Mouse (Mus musculus) fibroblast of lung, adult 2 months (primary cell): ENCODE measurements around the gene Traf7.

Experiments used
- DNase-seq: peaks from one replicate; pipeline ENCODE4 v3.0.0-alpha.2; 2011; ENCODE audit warnings: low read depth

Traf7 gene

DNA sequence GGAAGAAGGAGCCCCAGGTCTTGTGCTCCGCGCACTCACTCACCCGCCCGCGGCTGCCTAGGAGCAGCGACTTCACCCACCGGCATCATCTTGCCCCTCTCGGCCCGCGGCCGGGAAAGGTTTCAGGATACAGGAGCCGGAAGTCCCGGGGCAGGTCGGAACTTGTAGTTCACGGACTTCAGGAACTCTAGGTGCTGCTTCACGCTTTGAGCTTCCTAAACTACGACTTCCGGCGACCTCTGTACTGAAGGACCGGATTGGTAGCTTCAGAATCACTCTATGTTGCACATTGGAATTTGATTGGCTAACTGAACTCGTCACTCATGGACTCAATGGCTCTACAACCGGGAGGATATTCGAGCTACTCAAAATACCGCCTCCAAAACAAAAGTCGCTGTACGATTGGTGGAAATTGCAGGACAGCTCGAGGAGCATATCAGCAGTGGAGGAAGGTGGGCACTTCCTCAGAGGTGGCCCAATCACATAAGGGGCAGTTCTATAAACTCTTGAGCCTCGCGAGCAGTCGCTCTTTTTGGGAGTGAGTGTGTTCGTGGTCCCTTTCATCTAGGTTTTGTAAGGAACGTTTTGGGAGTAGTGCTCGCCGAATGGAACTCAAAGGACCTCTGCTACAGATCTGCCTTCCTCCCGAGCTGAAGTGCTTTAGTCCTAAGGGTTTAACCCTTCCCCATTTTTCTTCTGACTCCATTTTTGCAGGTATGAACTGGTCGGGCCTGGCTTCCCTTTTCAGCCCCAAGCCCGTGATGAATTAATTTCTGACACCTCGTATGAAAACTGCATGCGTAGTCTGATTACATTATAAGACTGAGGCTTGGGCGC is at the start of gene Traf7:
Gene Traf7 (minus strand): TSS at position 216 of the 837 bp plus-strand sequence.
- peak; percentile 100 for DNase-seq

DNA sequence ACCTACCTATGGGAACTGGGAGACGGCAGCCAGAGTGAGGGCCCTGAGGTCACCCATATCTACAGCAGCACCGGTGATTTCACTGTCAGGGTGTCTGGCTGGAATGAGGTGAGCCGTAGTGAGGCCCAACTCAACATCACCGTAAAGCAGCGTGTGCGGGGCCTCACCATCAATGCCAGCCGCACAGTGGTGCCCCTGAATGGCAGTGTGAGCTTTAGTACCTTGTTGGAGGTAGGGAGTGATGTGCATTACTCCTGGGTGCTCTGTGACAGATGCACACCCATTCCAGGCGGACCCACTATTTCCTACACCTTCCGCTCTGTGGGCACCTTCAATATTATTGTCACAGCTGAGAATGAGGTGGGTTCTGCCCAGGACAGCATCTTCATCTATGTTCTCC is 46.1 kb upstream of the Traf7 start:
- no peak for DNase-seq

DNA sequence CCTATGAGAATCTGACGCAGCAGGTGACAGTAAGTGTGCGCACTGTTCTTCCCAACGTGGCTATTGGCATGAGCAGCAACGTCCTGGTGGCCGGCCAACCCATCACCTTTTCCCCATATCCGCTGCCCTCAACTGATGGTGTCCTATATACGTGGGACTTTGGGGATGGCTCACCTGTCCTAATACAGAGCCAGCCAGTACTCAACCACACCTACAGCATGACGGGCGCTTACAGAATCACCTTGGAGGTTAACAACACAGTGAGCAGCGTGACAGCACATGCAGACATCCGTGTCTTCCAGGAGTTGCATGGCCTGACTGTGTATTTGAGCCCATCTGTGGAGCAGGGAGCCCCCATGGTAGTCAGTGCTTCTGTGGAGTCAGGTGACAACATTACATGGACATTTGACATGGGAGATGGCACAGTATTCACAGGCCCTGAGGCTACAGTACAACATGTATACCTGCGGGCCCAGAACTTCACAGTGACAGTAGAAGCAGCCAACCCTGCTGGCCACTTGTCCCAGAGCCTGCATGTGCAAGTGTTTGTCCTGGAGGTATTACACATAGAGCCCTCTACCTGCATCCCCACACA is 45.0 kb upstream of the Traf7 start:
- DNase-seq = no peak

DNA sequence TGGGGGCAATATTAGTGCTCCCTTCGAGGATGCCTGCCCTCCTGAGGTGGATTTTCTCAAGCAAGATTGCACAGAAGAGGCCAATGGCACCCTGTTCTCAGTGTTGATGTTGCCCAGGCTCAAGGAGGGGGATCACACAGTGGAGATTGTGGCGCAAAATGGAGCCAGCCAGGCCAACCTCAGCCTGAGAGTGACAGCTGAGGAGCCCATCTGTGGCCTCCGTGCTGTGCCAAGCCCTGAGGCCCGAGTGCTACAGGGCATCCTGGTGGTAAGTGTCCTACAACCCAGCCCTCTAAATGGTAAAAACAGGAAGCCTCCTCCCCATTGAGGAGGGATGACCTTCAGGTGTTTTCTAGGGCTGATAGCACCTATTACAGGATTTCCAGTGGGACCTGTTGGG is 42.1 kb upstream of the Traf7 start:
- DNase-seq = no peak

DNA sequence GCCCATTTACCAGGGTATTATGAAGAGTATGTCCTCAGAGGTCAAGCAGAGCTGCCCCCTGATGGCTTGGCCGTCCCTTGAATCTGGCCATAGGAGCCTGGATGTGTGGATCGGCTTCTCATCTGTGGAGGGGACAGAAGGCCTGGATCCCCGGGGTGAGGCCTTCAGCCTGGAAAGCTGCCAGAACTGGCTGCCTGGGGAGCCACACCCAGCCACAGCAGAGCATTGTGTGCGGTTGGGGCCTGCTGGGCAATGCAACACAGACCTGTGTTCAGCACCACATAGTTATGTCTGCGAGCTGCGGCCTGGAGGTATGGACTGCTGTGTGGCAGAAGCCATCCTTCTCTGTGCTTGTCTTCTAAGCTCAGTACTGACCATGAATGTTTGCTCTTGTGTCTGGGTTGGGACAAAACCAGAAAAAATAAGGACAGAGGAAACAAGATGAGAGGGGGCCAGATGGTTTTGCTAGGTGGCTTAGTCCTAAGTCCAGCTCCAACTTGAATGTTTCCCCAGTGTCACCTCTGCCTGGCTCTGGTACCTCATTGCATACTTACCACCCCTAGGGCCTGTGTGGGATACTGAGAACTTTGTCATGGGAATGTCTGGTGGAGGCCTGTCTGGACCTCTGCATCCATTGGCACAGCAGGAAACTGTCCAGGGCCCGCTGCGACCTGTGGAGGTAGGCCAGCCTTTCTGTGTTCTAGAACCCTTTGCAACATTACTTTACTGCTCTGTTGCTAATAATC is 39.5 kb upstream of the Traf7 start:
- DNase-seq = no peak

DNA sequence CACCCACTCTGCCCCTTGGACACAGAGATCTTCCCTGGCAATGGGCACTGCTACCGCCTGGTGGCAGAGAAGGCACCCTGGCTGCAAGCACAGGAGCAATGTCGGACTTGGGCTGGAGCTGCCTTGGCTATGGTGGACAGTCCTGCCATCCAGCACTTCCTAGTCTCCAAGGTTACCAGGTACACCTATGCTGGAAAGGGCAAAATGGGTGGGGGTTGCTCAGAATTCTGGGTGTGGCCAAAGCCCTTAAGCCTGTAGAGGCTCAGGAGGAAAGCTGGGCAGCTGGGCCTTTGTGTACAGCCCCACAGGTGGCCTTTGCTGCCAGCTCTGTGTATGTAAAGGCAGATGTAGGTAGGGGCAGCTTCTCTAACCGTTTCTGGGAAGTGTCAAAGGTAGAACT is 38.1 kb upstream of the Traf7 start:
- no peak for DNase-seq

DNA sequence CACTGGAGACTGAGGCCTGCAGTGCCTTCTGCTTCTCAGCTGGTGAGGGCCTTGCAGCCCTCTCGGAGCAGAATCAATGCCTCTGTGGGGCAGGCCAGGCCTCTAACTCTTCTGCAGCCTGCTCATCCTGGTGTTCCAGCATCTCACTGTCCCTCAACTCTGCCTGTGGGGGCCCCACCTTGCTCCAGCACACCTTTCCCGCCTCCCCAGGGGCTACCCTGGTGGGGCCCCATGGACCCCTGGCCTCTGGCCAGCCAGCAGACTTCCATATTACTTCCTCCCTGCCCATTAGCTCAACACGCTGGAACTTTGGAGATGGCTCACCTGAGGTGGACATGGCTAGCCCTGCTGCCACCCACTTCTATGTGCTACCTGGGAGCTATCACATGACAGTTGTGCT is 37.4 kb upstream of the Traf7 start:
- DNase-seq = no peak

DNA sequence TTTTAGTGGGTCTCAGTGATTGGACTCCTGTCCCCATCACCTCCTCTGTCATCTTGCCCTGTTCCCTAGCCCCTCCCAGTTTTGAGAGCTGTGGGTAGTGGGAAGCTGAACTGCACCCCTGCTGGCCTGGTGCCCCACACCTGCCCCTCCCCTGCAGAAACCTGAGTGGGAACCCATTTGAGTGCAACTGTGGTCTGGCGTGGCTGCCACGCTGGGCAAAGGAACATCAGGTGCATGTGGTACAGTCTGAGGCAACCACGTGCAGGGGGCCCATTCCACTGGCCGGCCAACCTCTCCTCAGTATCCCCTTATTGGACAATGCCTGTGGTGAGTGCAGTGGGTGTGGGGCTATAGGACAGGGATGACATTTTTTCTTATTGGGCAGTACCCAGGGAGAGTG is 36.7 kb upstream of the Traf7 start:
- DNase-seq = no peak

DNA sequence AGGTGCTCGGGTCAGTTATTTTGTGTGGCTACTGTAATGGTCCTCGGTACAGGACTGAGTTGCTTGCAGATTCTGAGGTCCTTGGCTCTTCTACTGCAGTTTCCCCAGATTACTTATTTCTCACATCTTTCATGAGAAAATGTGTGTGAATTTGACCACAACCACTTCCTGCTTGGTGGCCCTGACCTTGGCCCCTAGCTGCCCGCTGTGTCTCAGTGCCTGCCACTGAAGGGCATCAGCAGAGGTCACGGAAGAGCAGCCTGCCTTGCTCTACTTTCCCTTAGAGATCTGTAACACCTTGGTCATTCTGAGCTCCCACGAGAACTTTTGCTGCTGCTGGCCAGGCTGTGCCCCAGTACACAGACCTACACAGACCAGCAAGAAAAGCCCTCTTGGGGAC is 35.9 kb upstream of the Traf7 start:
- no peak for DNase-seq

DNA sequence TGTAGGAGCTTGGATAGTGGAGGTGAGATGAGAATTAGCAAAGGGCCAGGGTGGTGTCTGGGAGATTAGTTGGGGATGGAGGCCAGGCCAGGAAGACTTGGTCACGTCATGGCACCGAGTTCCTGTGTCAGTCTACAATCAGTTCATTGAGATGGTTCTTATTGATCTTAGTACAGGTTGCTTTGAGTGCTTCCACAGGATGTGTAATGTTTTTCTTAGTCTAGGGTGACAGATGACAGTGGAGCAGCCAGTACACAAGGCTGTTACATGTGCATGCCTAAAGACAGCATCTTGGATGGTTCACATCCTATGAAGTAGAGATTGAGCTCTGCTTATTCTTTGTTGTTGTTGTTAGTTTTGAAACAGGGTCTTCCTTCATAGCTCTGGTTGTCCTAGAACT is 33.9 kb upstream of the Traf7 start:
- no peak for DNase-seq

DNA sequence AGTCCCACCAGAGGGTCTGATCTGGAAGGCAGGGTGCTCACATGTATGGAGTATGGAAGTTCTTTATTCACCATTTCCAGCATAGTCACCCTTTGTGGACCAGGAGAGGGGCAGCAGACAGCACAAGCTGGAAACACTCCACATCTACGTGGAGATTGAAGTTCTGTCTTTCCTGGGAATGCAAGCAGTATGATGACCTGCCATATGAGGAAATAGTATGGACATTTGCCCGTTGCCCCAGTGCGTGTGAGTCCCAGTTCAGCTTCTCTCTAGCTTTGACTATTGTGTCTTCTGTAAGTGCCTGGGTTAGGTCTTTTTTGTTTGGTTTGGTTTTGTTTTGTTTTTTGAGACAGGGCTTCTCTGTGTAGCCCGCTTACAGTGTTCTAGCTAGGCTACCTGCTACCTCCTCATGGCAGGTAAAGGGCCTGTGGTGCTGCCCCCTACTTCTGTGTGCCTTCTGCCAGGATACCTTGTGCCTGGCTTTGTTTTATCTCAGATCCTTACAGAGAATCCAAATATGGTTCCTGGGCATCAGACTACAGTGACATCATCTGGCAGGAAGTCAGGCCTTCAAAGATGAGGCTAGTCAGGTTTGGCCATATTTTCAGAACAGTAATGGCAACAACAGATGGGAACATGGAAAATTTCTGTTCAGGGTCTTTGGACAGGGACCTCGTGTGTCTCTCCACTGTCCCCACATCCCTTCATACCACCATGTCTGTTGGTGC is 32.7 kb upstream of the Traf7 start:
- DNase-seq = no peak

DNA sequence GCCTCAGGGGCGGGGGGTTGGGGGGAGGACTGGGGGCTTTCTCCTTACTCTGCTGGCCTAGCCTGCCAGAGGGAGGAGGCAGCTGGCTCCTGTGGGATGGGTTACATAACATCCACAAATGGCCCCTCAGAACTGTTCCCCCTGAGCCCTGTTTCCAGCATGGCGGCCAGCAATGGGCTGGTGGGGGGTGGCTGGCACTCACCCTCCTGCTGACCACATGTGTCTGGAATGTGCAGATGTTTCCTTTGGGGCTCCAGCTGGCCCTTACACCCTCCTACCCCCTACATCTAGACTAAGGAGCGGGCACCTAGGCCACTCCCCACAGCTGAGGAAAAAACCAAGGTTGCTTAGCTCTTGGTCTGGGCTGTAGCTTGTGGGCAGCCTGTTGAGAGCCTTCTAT is 31.4 kb upstream of the Traf7 start:
- DNase-seq = peak; percentile 56

DNA sequence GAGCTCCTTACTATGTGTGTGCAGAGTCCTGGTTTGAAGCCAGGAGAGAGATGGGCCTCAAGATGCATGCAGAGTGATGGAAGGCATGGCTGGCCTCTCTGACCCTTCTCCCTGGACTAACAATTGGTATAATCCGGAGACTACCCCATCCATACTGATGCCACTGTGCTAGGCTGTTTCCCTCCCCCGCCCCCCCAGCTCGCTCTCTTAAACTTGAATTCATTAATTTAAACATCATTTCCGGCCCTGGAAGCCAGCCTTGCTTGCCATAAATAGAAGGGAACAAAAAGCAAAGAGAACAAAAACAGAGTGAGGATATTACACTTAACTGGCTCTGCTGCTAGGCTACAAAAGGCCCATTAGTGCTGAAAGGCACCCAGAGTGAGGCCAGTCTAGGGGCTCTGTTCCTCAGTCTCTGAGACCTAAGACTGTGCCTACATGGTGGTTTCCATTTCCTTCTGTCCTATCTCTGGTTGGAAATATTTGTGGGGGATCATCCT is 30.9 kb upstream of the Traf7 start:
- no peak for DNase-seq

DNA sequence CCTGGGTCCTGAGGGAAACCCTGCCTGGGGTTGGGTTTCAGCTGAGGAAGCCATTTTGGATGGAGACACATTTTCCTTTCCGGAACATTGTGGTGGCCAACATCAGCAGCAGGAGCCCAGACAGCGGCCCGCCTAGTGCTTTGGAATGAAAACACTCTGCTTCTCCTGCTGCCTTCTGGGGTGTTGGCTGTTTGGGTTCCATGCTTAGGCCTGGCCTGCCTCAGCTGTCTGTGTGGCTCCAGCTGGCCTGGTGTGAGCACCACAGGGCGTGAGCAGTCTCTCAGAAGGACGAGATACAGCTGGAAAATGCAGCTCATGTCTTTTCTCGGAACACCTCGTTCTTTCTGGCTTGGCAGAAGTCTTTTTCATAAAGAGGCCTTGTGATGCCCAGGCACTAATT is 29.4 kb upstream of the Traf7 start:
- DNase-seq = peak; percentile 68

DNA sequence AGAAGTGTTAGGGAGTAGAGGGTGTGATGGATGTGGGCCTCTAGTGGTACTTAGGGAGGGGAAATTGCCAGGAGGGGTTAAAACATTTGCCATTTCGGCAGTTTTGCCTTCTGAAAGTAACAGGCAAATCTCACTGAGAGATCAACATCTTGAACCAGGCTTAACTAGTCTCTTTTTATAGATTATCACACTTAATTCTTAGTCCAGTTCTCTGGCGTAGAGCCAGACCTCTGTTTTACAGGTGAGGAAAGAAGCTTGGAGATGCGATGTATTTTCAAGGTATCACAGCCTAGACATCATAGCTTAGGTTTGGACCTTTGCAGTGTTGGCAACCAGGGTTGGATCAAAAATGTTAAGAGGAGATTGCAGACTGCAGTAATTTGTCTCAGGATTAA is 23.3 kb upstream of the Traf7 start:
- DNase-seq = no peak

DNA sequence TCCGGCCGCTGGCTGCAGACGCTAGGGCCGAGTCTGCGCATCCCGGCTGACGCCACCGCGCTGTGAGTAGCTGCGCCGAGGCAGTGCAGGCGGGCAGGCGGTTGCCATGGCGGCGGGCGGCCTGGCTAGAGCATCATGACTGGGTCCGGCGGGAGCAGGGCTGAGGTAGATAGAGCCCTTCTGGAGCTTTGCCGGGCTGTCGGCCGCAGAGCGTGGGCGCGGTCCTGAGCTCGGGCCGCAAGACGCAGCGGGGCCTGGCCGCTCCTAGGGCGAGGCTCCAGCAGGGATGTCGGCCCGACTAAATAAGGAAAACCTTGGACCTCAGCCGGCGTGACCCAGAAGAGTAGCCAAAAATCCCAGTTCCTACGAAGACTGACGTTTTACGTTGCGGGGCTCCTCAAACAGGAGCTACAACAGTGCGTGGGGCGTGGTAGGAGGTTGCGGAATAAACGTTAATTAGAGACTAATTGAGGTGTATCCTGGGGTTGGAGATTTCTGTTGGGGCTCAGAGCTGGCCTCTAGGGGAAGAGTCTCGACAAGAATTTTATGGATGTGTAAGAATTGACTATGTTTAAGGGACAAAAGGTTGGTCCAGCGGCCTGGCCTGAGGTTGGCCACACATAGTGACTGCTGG is 22.8 kb upstream of the Traf7 start:
- peak; percentile 69 for DNase-seq

DNA sequence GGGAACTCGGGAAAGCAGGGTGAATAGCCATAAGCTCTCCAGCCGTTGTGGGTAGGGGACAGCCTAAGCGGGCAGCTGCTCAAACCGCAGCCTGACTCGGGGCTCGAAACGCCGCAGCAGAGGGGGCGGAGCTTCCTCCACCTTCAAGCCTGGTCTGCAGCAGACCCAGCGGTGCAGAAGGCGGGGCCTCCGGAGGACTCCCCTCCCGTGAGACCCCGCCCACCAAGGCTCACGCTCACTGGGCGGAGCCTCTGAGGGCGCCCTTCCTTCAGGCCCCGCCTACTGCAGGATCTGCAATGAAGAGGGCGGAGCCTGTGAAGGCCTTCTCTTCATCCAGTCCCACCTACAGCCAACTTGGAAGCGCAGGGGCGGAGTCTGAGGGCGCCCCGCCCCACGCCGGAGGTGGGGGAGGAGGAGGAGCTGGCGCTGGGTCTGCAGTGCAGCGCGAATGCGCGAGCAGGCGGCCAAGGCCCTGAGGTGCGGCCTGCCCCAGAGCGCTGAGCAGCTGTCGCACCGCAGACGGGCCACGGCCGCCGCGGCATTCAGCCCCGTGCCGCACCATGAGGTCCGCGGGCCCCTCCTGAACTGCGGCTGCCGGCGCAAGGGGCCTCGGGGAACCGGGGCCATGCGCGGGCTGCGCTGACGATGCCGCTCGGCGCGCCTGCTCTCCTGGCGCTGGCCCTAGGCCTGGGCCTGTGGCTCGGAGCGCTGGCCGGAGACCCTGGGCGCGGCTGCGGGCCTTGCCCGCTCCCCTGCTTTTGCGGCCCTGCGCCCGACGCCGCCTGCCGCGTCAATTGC is 22.1 kb upstream of the Traf7 start, which contains the start of gene Pkd1:
Gene Pkd1 (plus strand): TSS at position 217 of the 798 bp plus-strand sequence.
- DNase-seq = peak; percentile 99

DNA sequence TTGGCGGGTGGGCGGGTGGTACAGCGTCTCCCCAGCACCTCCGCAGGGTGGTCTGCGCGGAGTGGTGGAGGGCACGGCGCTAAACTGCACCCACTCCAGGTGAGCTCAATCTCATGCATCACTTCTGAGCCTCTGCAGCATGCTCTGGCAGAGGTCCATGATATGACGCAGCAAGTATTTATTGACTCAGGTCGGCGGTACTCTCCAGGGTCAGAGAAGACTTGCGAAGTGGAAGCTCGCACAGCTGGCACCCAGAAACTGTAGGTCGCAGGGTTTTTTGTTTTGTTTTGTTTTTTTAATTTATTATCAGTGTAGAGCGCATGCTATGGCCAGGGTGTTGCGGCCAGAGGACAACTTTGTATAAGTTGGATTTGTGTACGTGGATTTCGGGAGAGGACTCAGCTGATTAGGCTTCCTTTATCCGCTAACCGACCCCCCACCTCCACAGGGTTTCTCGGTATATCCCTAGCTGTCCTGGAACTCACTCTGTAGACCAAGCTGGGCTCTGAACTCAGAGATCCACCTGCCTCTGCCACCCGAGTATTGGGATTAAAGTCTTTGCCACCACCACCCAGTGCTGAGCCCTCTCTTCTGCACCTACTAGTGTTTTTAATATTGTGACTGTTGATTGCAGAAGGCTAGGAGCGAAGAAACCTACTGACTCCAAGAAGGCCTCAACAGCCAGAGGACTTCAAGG is 21.3 kb upstream of the Traf7 start:
- no peak for DNase-seq

DNA sequence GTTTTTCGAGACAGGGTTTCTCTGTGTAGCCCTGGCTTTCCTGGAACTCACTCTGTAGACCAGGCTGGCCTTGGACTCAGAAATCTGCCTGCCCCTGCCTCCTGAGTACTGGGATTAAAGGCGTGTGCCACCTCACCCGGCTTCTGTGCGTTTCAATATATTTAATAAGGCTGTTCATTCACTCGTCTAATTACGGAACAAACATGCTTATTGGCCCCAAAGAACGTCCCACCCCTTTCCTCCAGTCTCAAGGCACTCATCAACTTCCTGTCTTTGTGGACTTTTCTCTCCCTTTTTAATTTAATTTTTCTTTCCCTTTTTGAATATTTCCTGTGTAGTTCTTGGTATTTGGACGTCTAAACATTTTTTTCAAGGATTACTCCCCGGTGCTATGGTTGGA is 20.7 kb upstream of the Traf7 start:
- no peak for DNase-seq

DNA sequence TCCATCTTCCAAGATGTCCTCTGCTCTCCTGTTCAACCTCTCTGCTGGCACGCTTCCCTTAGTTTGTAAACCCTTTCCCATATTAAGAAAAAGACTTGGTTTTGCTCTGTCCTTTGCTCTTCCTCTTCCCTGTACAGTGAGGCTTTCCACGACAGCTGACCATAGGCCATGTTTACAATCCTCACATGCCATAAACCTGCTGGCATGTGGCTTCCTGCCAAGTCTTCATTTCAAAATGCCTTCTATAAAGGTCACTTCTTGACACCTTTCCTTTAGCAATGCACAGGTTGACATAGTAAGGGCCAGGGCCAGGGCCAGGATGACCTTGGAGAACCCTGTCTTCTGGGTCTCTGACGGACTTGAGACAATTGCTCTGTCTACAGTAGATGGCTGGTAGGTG is 18.5 kb upstream of the Traf7 start:
- DNase-seq = no peak
